Mouse (Mus musculus) C2C12 (cell line): Measurements from ENCODE around the gene Tubb2b.

Source experiments
- CEBPB ChIP-seq: IDR thresholded peaks from one replicate; pipeline ENCODE4 v1.6.1; 2011; ENCODE audit warnings: low read depth, mild to moderate bottlenecking, control low read depth, moderate library complexity
- CTCF ChIP-seq: IDR thresholded peaks from one replicate; pipeline ENCODE4 v1.5.1; 2011; ENCODE audit not compliant: control insufficient read depth, insufficient read depth, insufficient read length
- MYOD1 ChIP-seq: IDR thresholded peaks from one replicate; pipeline ENCODE4 v1.6.1; 2011; ENCODE audit warnings: low read depth; ENCODE audit not compliant: control insufficient read depth, insufficient read length
- MYOG ChIP-seq: IDR thresholded peaks from one replicate; pipeline ENCODE4 v1.6.1; 2011; ENCODE audit not compliant: control insufficient read depth, insufficient read length; ENCODE audit errors: extremely low read depth
- USF1 ChIP-seq: IDR thresholded peaks from one replicate; pipeline ENCODE4 v1.6.1; 2011; ENCODE audit warnings: low read depth, mild to moderate bottlenecking, control low read depth, moderate library complexity

DNA sequence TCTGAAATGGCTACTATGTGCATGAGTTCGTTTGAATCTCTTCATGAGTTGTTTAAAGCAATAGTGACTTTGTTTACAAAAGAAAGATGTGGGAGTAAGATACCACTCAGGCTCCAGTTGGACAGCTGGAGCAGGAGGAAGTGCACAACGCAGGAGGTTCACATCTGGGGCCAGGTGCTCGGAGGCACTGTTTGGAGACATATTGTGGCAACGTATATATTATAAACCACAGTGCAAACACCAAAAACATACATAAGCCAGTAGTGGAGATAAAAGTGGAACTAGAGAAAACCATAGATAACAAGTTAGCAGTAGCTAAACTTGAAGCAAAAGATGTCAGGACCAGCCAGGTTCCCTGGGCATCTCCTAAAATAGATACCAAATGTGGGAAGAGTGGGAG is 10.9 kb downstream of the Tubb2b start:
- TF ChIP-seq MYOG (no peak), CTCF (no peak), USF1 (no peak), MYOD1 (no peak), CEBPB (no peak)
